Mouse (Mus musculus) heart, adult 2 months (tissue): ENCODE measurements around the gene Srpx2. TPM values are rescaled to one million over a fixed set of nuclear protein-coding genes. Genes with fewer than 3 reads are reported as not detected.

Source experiments
- DNase-seq, 2 experiments: peaks; one replicate each; pipeline ENCODE4 v3.0.0; 2021
- H3K27ac ChIP-seq: fragments of 200-600 bp; 2 replicates; pipeline ENCODE4 v1.8.1; 2022
- H3K27me3 ChIP-seq: fragments of 200-500 bp; 2 replicates; pipeline ENCODE4 v1.6.1; 2012; ENCODE audit warnings: mild to moderate bottlenecking, low read length, inconsistent platforms, mixed read lengths; ENCODE audit not compliant: control insufficient read depth, insufficient read depth
- H3K36me3 ChIP-seq: fragments of 200-500 bp; 2 replicates; pipeline ENCODE4 v1.6.1; 2012; ENCODE audit warnings: low read length, inconsistent platforms; ENCODE audit not compliant: control insufficient read depth, insufficient read depth
- H3K4me1 ChIP-seq: fragments of 200-500 bp; 2 replicates; pipeline ENCODE4 v1.6.1; 2011; ENCODE audit warnings: low read length; ENCODE audit not compliant: control insufficient read depth, insufficient read depth
- H3K4me3 ChIP-seq: fragments of 200-600 bp; 2 replicates; pipeline ENCODE4 v1.8.1; 2022
- H3K79me2 ChIP-seq: fragments of 200-500 bp; replicated peaks from 2 replicates; pipeline ENCODE4 v1.6.1; 2012; ENCODE audit warnings: mild to moderate bottlenecking, inconsistent platforms, low read length, moderate library complexity, mixed read lengths; ENCODE audit not compliant: control insufficient read depth, insufficient read depth
- H3K9ac ChIP-seq: fragments of 200-500 bp; 2 replicates; pipeline ENCODE4 v1.6.1; 2012; ENCODE audit warnings: low read depth, mild to moderate bottlenecking, control low read depth, inconsistent platforms, low read length, mixed read lengths
- CTCF ChIP-seq: fragments of 200-600 bp; IDR thresholded peaks from 2 replicates; pipeline ENCODE4 v1.8.1; 2022; ENCODE audit warnings: antibody characterized with exemption, mild to moderate bottlenecking, moderate library complexity
- EP300 ChIP-seq: fragments of 200-500 bp; IDR thresholded peaks from 2 replicates; pipeline ENCODE4 v1.6.1; 2011; ENCODE audit warnings: low read depth, low read length, control low read depth; ENCODE audit not compliant: insufficient read depth
- POLR2A ChIP-seq: fragments of 200-500 bp; IDR thresholded peaks from 2 replicates; pipeline ENCODE4 v1.6.1; 2011; ENCODE audit warnings: mild to moderate bottlenecking, low read depth, low read length, control low read depth; ENCODE audit not compliant: insufficient read depth
- WGBS: fragments of 180-500 bp; shearing (Covaris S2); methylation state at CpG from one replicate; pipeline ENCODE4 v1.1.7; 2018; 5-methylcytosine and 5-hydroxymethylcytosine counted together
- intact Hi-C: fragments of 180-260 bp; cut with DNase I; formaldehyde crosslinking; loops from one replicate; pipeline ENCODE4 v1.15.1; 2025
- long read RNA-seq: library from polyadenylated mRNA; stranded (forward); transcript quantifications from one replicate; pipeline ENCODE4 v2.0.0, GENCODE M21; 2021
- polyA plus RNA-seq: library from polyadenylated mRNA; depleted of rRNA; stranded (reverse); fragments of >200 nt; gene quantifications from 2 replicates; pipeline ENCODE4 v1.2.3, GENCODE M21; 2012; rRNA removed
- total RNA-seq, 2 experiments: library from RNA; stranded (reverse); gene quantifications; 2 replicates each; pipeline ENCODE4 v1.2.3; 2021

Gene Srpx2
- total RNA-seq (1 to 10 TPM; 3.7 TPM), polyA plus RNA-seq (6.3 and 8.2 TPM in 2 replicates)
- long read RNA-seq, partial matches to known transcripts, result 1 of 8 reads
- long read RNA-seq, other reads (novel, unspliced or antisense), result 1 of 8 reads

DNA sequence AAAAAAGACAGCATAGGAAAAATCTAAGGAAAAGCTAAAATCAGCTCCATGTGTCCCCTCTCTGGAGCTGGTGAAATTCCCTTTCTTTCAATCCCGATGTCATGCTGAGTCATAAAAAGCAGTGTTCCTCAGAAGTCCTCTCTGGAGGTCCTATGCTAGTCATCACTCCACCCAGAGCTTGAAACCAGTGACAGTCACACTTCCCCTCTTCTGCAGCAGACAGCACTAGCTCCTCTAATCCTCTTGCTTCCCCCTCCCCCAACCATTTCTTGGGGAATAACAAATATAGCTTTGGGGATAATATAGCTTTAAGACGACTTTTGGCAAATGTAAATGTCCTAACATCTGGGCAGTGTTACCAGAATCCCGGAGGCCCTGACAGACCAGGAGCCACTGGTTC, at the start of gene Srpx2:
Gene Srpx2, plus strand, starts transcription at position 166 of the 400 bp plus-strand sequence.
- no peaks in the 10 kb centered on the region for H3K36me3 ChIP-seq
- no peak within 1 kb of the TSS for H3K9ac ChIP-seq
- intact Hi-C loops, result no loop called here
- peak in 1 of 2 experiments; percentile 6 for DNase-seq
- no peak within 1 kb of the TSS for H3K4me3 ChIP-seq
- no peaks in the 10 kb centered on the region for H3K27me3 ChIP-seq
- H3K79me2 ChIP-seq, result no peaks in the 10 kb centered on the region
- WGBS, result 25% methylated on average over 3 of the region's 3 CpGs
- TF ChIP-seq CTCF (no peak), POLR2A (peak; percentile 36; the same call in 1 of the 2 replicates)
- no peak within 1 kb of the TSS for H3K27ac ChIP-seq
- no peaks in the 10 kb centered on the region for H3K4me1 ChIP-seq

DNA sequence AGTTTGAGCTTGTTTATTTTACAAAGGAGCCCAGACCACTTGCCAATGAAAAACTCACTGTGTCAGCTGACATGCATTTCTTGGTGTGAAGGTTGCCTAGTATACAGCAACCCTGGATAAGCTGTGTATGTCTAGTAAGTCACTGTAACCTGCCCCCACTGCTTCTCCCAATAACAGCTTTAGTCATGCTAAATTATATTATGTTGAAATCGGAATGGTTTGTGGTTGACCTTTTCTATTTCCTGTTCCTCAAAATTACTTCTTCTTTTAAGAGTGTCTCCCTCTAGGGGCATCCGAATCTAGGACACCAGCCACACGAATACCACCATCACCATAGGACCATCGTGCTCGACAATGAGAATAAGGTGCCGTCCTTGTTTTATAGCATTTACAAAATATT, 38.5 kb upstream of the Srpx2 start:
- no peak for DNase-seq
- Histone ChIP-seq H3K79me2 (no peaks in the 10 kb centered on the region), H3K4me3 (no peak overlapping the region), H3K4me1 (no peaks in the 10 kb centered on the region), H3K27me3 (no peaks in the 10 kb centered on the region), H3K36me3 (no peaks in the 10 kb centered on the region), H3K9ac (no peak overlapping the region), H3K27ac (no peak overlapping the region)
- intact Hi-C loops, result no loop called here
- 83% methylated on average over 6 of the region's 6 CpGs for WGBS
- TF ChIP-seq EP300 (no peak), POLR2A (no peak), CTCF (no peak)

DNA sequence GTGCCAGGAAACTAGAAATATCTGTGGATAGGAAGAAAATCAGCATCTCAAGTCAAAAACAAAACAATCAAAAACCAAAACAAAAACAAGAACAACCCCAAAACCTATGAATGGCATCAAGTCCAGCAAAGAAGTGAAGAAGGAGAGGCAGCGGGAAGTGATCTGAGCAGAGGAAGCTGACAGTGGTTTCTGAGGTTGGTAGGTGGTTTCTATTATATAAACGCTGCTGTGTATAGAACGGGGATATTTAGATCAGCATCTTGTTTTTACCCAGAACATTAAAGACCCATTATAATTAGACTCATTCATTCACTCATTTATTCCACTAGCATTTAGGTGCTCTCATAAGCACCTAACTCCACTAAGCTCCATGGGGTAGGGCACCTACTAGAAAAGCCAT, 20.9 kb upstream of the Srpx2 start:
- Histone ChIP-seq H3K4me3 (no peak overlapping the region), H3K79me2 (no peaks in the 10 kb centered on the region), H3K4me1 (no peaks in the 10 kb centered on the region), H3K36me3 (no peaks in the 10 kb centered on the region), H3K27ac (no peak overlapping the region), H3K27me3 (no peaks in the 10 kb centered on the region), H3K9ac (no peak overlapping the region)
- TF ChIP-seq EP300 (no peak), POLR2A (no peak), CTCF (no peak)
- WGBS, result 74% methylated on average over 3 of the region's 3 CpGs
- DNase-seq, result no peak
- intact Hi-C loops, result no loop called here

DNA sequence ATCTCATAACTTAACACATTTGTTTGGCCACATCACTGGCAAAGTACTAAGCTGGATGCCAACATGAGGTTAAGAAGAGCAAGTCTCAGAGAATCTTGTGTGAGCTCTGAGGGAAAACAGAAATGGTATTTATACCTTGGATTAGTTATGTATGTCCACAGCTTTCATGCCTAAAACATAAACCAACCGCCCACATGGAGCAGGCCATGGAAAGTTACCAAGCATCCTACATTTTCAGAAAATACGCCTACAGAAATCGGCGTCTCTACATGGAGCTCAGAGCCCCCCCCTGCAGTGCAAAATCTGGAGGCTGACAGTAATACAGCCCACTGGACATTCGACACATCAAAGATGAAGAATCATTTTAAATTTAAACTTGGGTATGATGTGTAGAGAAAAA, 20.1 kb upstream of the Srpx2 start:
- intact Hi-C loops, result no loop called here
- DNase-seq, result no peak
- Histone ChIP-seq H3K36me3 (no peaks in the 10 kb centered on the region), H3K27me3 (no peaks in the 10 kb centered on the region), H3K4me1 (no peaks in the 10 kb centered on the region), H3K79me2 (no peaks in the 10 kb centered on the region), H3K9ac (no peak overlapping the region), H3K4me3 (no peak overlapping the region), H3K27ac (no peak overlapping the region)
- WGBS, result 85% methylated on average over 5 of the region's 5 CpGs
- TF ChIP-seq EP300, result no peak
- no peak for TF ChIP-seq CTCF
- TF ChIP-seq POLR2A, result no peak

DNA sequence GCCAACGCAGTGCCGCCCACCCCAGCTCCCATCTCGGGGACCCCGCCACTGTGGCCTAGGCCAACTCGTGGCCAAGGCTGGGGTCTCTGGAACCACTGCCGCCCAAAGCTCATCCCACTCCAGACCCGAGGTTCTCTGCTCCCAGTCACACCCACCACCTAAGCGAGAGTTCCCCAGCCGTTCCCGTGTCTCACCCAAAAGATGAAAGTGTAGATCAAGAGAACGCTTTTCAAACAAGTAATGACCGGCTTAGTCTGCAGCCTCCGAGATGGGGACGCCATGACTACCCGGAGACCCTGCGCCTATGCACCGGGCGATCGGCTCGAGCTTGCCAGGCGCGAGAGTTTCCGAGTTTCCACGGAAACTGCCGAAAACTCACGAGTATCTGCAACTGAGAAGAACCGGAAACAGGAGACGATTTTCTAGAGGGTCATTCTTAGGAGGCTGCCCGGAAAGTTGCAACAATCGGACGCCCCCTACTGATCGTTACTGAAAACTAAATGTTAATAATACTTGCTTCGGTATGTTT, 10.1 kb upstream of the Srpx2 start, which contains the start of gene Tspan6:
Gene Tspan6, minus strand, starts transcription at position 416 of the 529 bp plus-strand sequence.
- H3K27ac ChIP-seq, result peak within 1 kb of the TSS; percentile 19
- H3K36me3 ChIP-seq, result no peaks in the 10 kb centered on the region
- peak; percentile 70 for TF ChIP-seq CTCF
- TF ChIP-seq EP300, result no peak
- intact Hi-C loops, result loop anchor here (5.0 to 10.0 kb wide), 2 partner anchors 111 to 143 kb away; no protein-coding TSS in a partner anchor
- peak within 1 kb of the TSS; percentile 52 for H3K4me3 ChIP-seq
- no peaks in the 10 kb centered on the region for H3K79me2 ChIP-seq
- no peaks in the 10 kb centered on the region for H3K27me3 ChIP-seq
- no peaks in the 10 kb centered on the region for H3K4me1 ChIP-seq
- peak within 1 kb of the TSS; percentile 81 for H3K9ac ChIP-seq
- peak; percentile 83 for DNase-seq
- WGBS, result 16% methylated on average over 33 of the region's 33 CpGs

DNA sequence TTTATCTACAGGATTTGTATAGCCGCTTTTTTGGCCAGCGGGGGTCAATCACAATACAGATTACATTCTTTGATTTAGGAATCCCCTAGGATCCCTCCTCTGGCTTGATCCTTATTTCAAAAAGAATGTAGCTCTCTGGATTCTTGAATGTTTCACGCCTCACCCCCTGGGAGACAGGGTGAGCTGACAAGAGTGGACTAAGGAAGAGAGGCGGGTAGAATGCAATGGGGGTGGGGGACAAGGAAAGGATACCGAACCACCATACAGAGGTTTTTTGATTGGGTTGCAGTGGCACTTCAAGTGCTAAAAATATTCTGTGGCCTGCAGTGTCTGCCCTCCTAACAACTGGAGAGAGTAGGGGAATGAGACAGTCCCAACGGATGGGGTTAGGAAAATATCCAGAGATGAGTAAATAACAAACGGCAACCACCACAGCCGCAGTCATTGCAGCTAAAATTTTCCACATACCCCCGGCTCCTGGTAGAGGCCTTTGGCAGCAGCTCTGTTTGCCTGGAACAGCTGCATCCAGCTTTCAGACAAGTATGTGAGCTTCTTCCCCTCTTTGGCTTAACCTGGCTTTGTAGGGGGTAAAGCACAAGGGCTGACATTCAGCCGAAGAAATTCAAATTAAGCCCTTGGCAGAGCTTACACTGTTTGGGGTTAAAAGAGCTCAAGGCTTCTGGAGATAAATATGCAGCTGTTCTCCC, 3.3 kb downstream of the Srpx2 start:
- TF ChIP-seq POLR2A (no peak), EP300 (no peak), CTCF (no peak)
- DNase-seq, result peak; percentile 41 to 46
- no peaks in the 10 kb centered on the region for H3K79me2 ChIP-seq
- H3K27ac ChIP-seq, result no peak overlapping the region; the same call in 1 of the 2 replicates
- intact Hi-C loops, result no loop called here
- H3K4me1 ChIP-seq, result peaks cover 2% of the 10 kb centered on the region
- H3K36me3 ChIP-seq, result no peaks in the 10 kb centered on the region
- H3K9ac ChIP-seq, result no peak overlapping the region
- no peaks in the 10 kb centered on the region for H3K27me3 ChIP-seq
- 43% methylated on average over 10 of the region's 10 CpGs for WGBS
- no peak overlapping the region for H3K4me3 ChIP-seq
